Mouse (Mus musculus) adrenal gland, postnatal 14 days (tissue): ENCODE measurements around the gene Hist1h2ae. TPM values are rescaled to one million over a fixed set of nuclear protein-coding genes. Genes with fewer than 3 reads are reported as not detected.
"Not testable (repeated sequence)": the region's sequence is repeated elsewhere in the genome, so short reads cannot be mapped to it uniquely, and the experiment has no call there.

Source experiments
- DNase-seq: peaks from one replicate; pipeline ENCODE4 v3.0.0; 2021; ENCODE audit warnings: mixed read lengths
- total RNA-seq: library from RNA; stranded (reverse); gene quantifications from 2 replicates; pipeline ENCODE4 v1.2.3, GENCODE M21; 2021

Hist1h2ae gene
- total RNA-seq, 1 experiment from 2014 or later, result 36.1 TPM

DNA sequence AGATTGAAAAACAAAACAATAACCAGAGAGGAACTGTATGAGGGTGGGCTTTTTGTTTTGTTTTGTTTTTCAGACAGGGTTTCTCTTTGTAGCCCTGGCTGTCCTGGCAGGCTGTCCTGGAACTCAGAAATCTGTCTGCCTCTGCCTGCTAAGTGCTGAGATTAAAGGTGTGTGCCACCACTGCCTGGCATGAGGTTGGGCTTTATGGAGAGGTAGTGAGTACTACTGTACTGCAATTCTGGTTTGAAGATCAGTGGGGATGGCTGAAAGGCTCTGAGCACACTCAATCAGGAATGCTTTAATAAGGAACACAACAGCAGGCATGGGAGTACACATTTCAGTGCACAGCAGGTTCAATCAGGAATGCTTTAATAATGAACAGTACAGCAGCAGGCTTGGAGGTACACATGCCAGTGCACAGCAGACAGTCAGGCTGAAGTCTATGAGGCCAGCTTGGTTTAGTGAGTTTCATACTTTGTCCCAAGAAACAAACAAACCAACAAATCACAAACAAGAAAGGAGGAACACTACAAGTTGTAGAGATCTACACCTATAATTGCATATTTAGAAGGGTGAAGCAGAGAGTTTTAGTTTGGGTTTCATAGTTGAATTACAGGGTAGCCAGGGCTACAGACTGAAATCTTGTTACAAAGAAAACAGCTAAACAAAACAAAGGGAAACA, 12.5 kb upstream of the Hist1h2ae start:
- DNase-seq, result no peak

DNA sequence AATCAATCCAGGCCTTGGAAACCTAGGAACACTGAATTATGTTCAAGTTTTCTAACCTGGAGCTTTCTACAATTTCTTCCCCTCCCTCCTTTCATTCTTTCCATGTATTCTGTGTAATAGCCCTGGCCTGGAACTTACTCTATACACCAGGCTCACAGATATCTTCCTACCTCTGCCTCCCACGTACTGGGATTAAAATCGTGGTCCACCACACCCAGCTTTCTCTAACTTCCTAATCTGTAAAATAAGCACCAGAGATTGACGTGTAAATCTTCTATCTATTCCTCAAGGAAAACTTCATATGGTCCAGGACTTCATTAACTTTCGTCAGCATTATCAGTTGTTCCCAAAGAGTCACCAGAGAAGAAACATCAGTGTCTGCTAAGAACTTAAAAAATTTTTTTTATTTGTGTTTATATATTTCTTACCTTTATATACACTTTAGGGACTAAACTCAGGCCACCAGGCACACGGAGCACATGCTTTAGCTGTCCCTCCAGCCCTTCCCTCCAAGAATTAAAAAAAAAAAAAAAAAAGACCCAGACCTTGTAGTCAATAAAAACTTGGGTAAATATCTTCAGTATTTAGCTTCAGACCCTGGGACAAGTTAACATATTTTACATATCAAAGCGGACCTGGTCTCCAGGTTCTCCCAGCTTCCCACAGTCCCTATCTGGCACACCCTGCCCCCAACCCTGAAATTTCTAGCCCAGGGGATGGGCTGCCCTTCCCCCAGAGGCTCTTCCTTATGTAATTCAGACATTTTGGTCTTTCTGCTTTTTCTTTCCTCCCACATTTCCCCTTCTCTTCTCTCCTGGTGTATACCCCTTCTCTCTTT, 11.4 kb upstream of the Hist1h2ae start:
- no peak for DNase-seq

- peak; percentile 98 for DNase-seq
Observed at GRCm38 (mm10) chr13:23581408-23582218, 10.6 kb upstream of the Hist1h2ae start, which contains the start of gene Hist1h4d. TSS of gene Hist1h4d (plus strand) at chr13:23581598.

- no peak for DNase-seq
Observed at GRCm38 (mm10) chr13:23577835-23578234, 6.8 kb upstream of the Hist1h2ae start.

DNA sequence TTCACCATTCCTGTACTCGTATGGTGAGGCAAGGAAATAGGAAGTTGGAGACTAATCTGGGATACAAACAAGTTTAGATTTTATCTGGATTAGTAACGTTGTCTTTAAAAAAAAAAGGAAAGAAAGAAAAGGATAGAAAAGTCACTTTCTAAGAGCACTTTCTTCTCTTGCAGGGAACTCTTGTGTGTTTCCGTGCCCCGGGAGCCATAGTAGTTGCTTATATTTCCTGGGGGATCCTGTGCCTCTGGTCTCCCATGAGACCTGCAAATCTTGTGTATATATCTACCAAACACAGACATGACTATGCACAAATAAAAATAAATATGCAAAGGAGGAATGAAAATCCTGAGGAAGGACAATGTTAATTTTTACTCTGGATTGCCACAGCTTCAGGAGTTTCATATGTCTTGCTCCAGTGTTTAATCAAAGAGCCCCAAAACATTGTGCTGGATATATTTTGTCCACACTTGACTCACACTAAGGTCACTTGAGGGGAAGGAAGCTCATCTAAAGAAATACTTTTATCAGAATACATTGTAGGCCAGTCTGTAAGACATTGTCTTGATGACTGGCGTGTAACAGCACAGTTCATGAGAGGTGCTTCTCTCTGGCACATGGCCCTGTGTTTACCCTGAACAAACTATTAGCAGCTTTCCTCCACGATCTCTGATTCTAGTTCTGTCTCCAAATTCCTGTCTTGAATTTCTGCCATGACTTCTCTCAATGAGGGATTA, 6.1 kb upstream of the Hist1h2ae start:
- DNase-seq, result no peak

- DNase-seq, result no peak
Observed at GRCm38 (mm10) chr13:23576351-23576881, 5.4 kb upstream of the Hist1h2ae start.

DNA sequence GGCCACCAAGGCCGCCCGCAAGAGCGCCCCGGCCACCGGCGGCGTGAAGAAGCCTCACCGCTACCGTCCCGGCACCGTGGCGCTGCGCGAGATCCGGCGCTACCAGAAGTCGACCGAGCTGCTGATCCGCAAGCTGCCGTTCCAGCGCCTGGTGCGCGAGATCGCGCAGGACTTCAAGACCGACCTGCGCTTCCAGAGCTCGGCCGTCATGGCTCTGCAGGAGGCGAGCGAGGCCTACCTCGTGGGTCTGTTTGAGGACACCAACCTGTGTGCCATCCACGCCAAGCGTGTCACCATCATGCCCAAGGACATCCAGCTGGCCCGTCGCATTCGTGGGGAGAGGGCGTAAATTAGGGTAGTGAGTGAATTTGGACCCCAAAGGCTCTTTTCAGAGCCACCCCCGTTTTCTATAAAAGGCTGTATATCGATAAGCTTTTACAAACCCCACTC, 4.9 kb upstream of the Hist1h2ae start:
- DNase-seq, result not testable (repeated sequence)

- peak; percentile 53 for DNase-seq
Observed at GRCm38 (mm10) chr13:23575271-23575851, 4.3 kb upstream of the Hist1h2ae start, which contains the start of gene Hist1h3d. TSS of gene Hist1h3d (plus strand) at chr13:23575763.

- DNase-seq, result not testable (repeated sequence)
Observed at GRCm38 (mm10) chr13:23574546-23575170, 3.6 kb upstream of the Hist1h2ae start.

- DNase-seq, result peak; percentile 92
Observed at GRCm38 (mm10) chr13:23573898-23574524, 3.0 kb upstream of the Hist1h2ae start, which contains the start of the genes Hist1h2bf and Hist1h2ad. TSS of gene Hist1h2bf (minus strand) at chr13:23574196. TSS of gene Hist1h2ad (plus strand) at chr13:23574381.

DNA sequence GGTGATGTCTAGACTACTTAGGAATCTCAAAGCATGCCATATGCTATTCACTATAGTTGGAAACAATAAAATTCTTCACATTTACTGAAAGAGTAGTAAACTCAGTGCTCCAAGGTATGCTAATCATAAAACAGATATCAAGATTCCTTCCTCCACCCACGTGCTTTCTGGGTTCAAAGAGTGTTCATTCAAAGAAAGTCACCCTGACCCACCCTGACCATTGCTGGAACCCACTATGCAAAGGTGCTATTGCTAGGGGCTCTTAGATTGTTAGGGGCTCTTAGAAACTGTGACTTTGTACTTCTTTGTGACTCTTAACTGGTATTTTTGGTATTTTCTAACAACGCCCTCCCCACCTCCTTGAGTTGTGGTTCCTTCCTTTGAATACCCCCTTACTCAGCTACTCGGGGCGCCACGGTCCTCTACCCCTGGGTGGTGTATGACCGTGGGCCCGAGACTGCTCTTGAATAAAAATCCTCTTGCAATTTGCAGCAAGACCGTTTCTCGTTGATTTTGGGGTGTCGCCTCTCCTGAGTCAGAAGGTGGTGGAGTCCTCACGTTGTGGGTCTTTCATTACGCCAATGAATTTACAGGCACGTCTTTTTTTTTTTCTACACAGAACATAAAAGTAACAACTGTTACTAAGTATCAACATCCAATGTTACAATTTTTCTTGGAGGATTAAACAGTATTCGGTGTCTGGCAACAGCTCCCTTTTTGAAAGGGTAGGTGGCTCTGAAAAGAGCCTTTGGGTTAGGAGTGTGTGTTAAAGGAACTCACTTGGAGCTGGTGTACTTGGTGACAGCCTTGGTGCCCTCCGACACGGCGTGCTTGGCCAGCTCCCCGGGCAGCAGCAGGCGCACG, 2.2 kb upstream of the Hist1h2ae start:
- not testable (repeated sequence) for DNase-seq

- DNase-seq, result no peak
Observed at GRCm38 (mm10) chr13:23572218-23573033, 1.4 kb upstream of the Hist1h2ae start.

- not testable (repeated sequence) for DNase-seq
Observed at GRCm38 (mm10) chr13:23571504-23572217, 641 bp upstream of the Hist1h2ae start.

- not testable (repeated sequence) for DNase-seq
Observed at GRCm38 (mm10) chr13:23570261-23571021, 579 bp downstream of the Hist1h2ae start.

DNA sequence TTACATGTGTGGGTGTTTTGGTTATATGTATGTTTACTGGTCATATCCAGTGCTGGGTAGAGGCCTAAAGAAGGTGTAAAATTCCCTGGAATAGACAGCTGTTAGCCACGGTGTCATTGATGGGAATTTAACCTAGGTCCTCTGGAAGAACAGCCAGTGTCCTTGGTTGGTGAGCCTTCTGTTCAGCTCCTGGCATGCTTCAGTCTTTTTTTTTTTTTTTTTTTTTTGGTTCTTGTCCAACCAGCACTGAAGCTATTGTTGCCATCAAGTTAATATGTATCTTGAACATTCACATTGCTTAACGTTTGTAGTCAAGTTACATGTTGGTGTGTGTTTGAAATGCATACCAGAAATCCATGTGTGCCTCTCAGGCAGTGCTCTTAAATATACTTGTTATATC, 6.5 kb downstream of the Hist1h2ae start:
- no peak for DNase-seq
